Mouse (Mus musculus): ENCODE data around the gene Klhdc1. TPM values are rescaled to one million over a fixed set of nuclear protein-coding genes. Genes with fewer than 3 reads are reported as not detected.
A peak's percentile ranks its signal among the peaks of the same experiment; 100 is the strongest.

Klhdc1 gene
- polyA plus RNA-seq (2014; fragmentation: Nextera tagmentation; extraction: Ambion mirVana): 3.2 and 3.9 TPM in 2 replicates

- Histone ChIP-seq H3K36me3 (ENCODE audit: insufficient read depth) (no peaks in the 10 kb centered on the region), H3K9ac (peak within 1 kb of the TSS; percentile 86), H3K27ac (ENCODE audit: low read depth) (peak within 1 kb of the TSS; percentile 78), H3K27me3 (ENCODE audit: insufficient read depth, low read length) (no peaks in the 10 kb centered on the region), H3K4me1 (ENCODE audit: insufficient read depth) (no peaks in the 10 kb centered on the region), H3K4me3 (ENCODE audit: low read depth, low read length) (peak within 1 kb of the TSS; percentile 68), H3K9me3 (ENCODE audit: low read depth, low read length) (no peaks in the 10 kb centered on the region), H3K4me2 (peak within 1 kb of the TSS; percentile 75)
- no peak for TF ChIP-seq CTCF (IDR thresholded peaks at IDR 0.05; ENCODE audit: low read depth)
- WGBS: 73% methylated on average over 6 of the region's 6 CpGs
- DNase-seq: no peak
- ATAC-seq (ENCODE audit: insufficient read depth): no peak
Measured at GRCm38 (mm10) chr12:69240876-69241275, at the start of gene Klhdc1. Gene Klhdc1, plus strand, starts transcription at chr12:69241176.

GRCm38 (mm10) chr12:69191396-69191795 is 49.6 kb upstream of the Klhdc1 start:
- 0 out of 2 replicates have a peak, but pooled peaks cover 2% of the 10 kb centered on the region for H3K4me1 ChIP-seq (ENCODE audit: insufficient read depth)
- peaks cover 50% of the 10 kb centered on the region for H3K36me3 ChIP-seq (ENCODE audit: insufficient read depth)
- no peak for DNase-seq
- no peak overlapping the region for H3K4me3 ChIP-seq (ENCODE audit: low read depth, low read length)
- H3K9me3 ChIP-seq (ENCODE audit: low read depth, low read length): no peaks in the 10 kb centered on the region
- no peak overlapping the region for H3K27ac ChIP-seq (ENCODE audit: low read depth)
- no peak overlapping the region for H3K9ac ChIP-seq
- no peak for TF ChIP-seq CTCF (IDR thresholded peaks at IDR 0.05; ENCODE audit: low read depth)
- H3K27me3 ChIP-seq (ENCODE audit: insufficient read depth, low read length): no peaks in the 10 kb centered on the region
- WGBS: 91% methylated on average over 5 of the region's 5 CpGs
- no peak for ATAC-seq (ENCODE audit: insufficient read depth)
- H3K4me2 ChIP-seq: no peak overlapping the region

- H3K36me3 ChIP-seq (ENCODE audit: insufficient read depth): peaks cover 40% of the 10 kb centered on the region
- H3K4me1 ChIP-seq (ENCODE audit: insufficient read depth): no peaks in the 10 kb centered on the region
- H3K9ac ChIP-seq: no peak overlapping the region
- no peak for TF ChIP-seq CTCF (IDR thresholded peaks at IDR 0.05; ENCODE audit: low read depth)
- WGBS: 90% methylated on average over 2 of the region's 2 CpGs
- no peak overlapping the region for H3K4me3 ChIP-seq (ENCODE audit: low read depth, low read length)
- no peak overlapping the region for H3K27ac ChIP-seq (ENCODE audit: low read depth)
- ATAC-seq (ENCODE audit: insufficient read depth) (no peak), DNase-seq (no peak)
- H3K4me2 ChIP-seq: no peak overlapping the region
- H3K9me3 ChIP-seq (ENCODE audit: low read depth, low read length): no peaks in the 10 kb centered on the region
- H3K27me3 ChIP-seq (ENCODE audit: insufficient read depth, low read length): no peaks in the 10 kb centered on the region
Measured at GRCm38 (mm10) chr12:69192637-69193036, 48.3 kb upstream of the Klhdc1 start.

- Histone ChIP-seq H3K36me3 (ENCODE audit: insufficient read depth) (peaks cover 30% of the 10 kb centered on the region), H3K27me3 (ENCODE audit: insufficient read depth, low read length) (no peaks in the 10 kb centered on the region), H3K4me1 (ENCODE audit: insufficient read depth) (no peaks in the 10 kb centered on the region), H3K4me3 (ENCODE audit: low read depth, low read length) (peak within 1 kb of the TSS; percentile 97), H3K9ac (peak within 1 kb of the TSS; percentile 81), H3K4me2 (peak within 1 kb of the TSS; percentile 98), H3K9me3 (ENCODE audit: low read depth, low read length) (no peaks in the 10 kb centered on the region), H3K27ac (ENCODE audit: low read depth) (peak within 1 kb of the TSS; percentile 91)
- WGBS: under 1% methylated on average over 75 of the region's 75 CpGs
- TF ChIP-seq CTCF (IDR thresholded peaks at IDR 0.05; ENCODE audit: low read depth): no peak
- peak; percentile 76 for ATAC-seq (ENCODE audit: insufficient read depth)
- peak; percentile 92 for DNase-seq
Measured at GRCm38 (mm10) chr12:69196444-69197377, 44.3 kb upstream of the Klhdc1 start, which contains the start of gene Gm49383. Gene Gm49383, minus strand, starts transcription at chr12:69197104.

- TF ChIP-seq CTCF (IDR thresholded peaks at IDR 0.05; ENCODE audit: low read depth): no peak
- H3K9me3 ChIP-seq (ENCODE audit: low read depth, low read length): no peaks in the 10 kb centered on the region
- under 1% methylated on average over 92 of the region's 94 CpGs for WGBS
- H3K36me3 ChIP-seq (ENCODE audit: insufficient read depth): peaks cover 32% of the 10 kb centered on the region
- H3K9ac ChIP-seq: peak overlapping the region; percentile 81
- H3K4me2 ChIP-seq: peak overlapping the region; percentile 98
- peak overlapping the region; percentile 91 for H3K27ac ChIP-seq (ENCODE audit: low read depth)
- peak; percentile 74 for DNase-seq
- no peaks in the 10 kb centered on the region for H3K4me1 ChIP-seq (ENCODE audit: insufficient read depth)
- H3K4me3 ChIP-seq (ENCODE audit: low read depth, low read length): peak overlapping the region; percentile 97
- no peaks in the 10 kb centered on the region for H3K27me3 ChIP-seq (ENCODE audit: insufficient read depth, low read length)
- ATAC-seq (ENCODE audit: insufficient read depth): peak; percentile 78
Measured at GRCm38 (mm10) chr12:69197378-69198163, 43.4 kb upstream of the Klhdc1 start.

GRCm38 (mm10) chr12:69198164-69198535 is 42.8 kb upstream of the Klhdc1 start, which contains the start of gene Dnaaf2:
Gene Dnaaf2, minus strand, starts transcription at chr12:69198429.
- Histone ChIP-seq H3K27ac (ENCODE audit: low read depth) (peak within 1 kb of the TSS; percentile 91), H3K9me3 (ENCODE audit: low read depth, low read length) (no peaks in the 10 kb centered on the region), H3K4me3 (ENCODE audit: low read depth, low read length) (peak within 1 kb of the TSS; percentile 97), H3K4me1 (ENCODE audit: insufficient read depth) (no peaks in the 10 kb centered on the region), H3K27me3 (ENCODE audit: insufficient read depth, low read length) (no peaks in the 10 kb centered on the region), H3K4me2 (peak within 1 kb of the TSS; percentile 98), H3K9ac (peak within 1 kb of the TSS; percentile 81), H3K36me3 (ENCODE audit: insufficient read depth) (peaks cover 34% of the 10 kb centered on the region)
- DNase-seq (peak; percentile 88), ATAC-seq (ENCODE audit: insufficient read depth) (peak; percentile 30)
- under 1% methylated on average over 18 of the region's 18 CpGs for WGBS
- no peak for TF ChIP-seq CTCF (IDR thresholded peaks at IDR 0.05; ENCODE audit: low read depth)
